Mouse (Mus musculus): ENCODE results near the gene Dhcr7. TPM values are rescaled to one million over a fixed set of nuclear protein-coding genes. Genes with fewer than 3 reads are reported as not detected.

Dhcr7 gene
- 5.9 TPM for polyA plus RNA-seq (2014; fragmentation: Illumina TruSeq; extraction: RNeasy Lipid Tissue Mini Kit (QIAGEN cat#74804); ENCODE audit: low read depth, low replicate concordance)

DNA sequence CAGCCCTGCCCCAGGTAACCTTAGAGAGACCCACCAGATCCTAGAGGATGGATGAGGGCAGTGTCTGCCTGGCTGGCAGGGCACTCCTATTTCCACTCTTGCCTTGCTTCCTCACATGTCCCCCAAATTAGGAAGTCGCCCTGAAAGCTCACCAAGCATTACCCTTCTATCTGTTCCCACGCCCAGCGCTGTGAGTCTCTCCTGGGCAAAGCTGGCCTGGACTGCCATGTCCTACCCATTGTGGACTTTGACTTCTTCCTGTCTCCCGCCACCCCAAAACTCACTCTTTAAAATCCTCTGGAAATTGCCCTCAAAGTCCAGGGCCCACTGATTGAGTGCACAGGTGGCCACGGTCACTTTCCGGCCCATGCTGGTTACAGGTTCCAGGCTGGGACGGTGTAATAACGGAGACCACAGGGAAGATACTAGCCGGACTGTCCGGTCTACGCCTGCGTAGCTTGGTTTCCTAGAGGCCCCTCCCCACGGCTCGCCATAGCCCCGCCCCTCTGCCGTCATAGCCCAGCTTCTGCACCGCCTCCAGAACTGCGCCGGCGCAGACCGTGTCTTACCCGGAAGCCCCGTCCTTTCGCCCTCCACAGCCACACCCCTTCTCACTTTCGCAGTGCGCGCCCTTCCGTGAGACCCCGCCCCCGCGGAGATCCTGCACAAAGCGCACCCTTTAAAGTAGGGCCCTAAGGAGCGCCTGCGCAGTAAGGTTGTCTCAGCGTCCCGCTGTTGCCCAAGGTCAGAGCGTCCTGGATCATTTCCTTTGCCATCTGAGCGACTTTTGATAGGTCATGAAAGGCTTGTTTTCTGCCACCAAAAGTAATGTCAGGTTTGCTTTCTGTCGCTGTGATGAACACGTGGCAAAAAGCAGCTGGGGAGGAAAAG is at the start of gene Dhcr7, which contains the start of gene Nadsyn1:
Dhcr7 (plus strand) TSS at position 771 of the 891 bp plus-strand sequence.
Nadsyn1 (minus strand) TSS at position 475 of the 891 bp plus-strand sequence.

DNA sequence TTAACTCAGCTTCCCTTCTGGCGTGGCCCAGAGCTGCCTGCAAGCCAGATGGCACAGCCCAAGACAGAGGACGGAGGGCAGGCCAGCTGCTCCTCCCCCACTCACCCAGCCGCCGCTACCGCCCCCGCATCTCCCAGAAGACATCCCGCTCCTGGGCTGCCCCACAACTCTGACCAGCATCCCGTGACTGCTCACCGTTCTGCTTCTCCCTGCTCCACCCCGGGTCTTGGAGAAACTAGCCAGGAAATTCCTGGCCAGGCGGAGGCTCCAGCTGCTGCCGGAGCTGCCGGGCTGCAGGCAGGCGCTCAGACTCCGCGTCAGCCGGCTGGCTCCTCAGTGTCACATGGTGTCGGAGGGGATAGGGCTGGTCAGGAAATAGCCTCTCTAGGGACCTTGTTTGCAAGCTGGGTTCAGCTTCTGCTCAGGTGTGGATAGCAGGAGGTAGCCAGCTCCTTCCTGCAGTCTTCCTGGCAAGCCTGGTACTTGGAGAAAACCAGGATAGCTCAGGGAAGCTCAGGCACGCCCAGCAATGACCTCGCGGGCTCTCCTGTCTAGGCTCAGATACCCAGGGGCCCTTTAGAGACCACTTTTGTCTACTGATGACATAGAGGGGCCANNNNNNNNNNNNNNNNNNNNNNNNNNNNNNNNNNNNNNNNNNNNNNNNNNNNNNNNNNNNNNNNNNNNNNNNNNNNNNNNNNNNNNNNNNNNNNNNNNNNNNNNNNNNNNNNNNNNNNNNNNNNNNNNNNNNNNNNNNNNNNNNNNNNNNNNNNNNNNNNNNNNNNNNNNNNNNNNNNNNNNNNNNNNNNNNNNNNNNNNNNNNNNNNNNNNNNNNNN is 38.7 kb upstream of the Dhcr7 start, which contains the start of gene Mrgpre:
Mrgpre (minus strand) TSS at position 505 of the 834 bp plus-strand sequence.

DNA sequence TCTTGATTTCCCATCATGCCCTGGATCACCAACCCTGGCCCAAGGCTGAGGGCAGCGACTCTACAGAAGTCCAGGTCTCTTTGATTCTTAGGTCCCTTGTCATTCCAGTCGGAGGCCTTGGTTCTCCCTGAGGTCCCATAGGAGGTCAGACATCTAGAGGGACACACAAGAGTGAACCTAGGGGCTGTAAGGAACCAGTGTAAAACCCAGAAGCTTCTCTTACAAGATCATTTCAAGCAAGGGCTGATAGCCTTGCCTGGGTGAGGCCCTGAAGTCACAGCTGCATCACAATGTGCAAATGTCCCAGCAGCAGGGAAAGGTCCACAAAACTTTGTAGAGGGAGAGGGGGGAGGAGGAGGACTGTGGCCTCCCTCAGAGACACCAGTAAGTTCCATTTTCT is 43.6 kb downstream of the Dhcr7 start, which contains the start of gene Gm498:
Gm498 (plus strand) TSS at position 301 of the 400 bp plus-strand sequence.

Other genes starting within 250 kb of the Dhcr7 start
- 9.5 TPM for gene Cars, start 223.1 kb upstream of the Dhcr7 start, polyA plus RNA-seq (2014; fragmentation: Illumina TruSeq; extraction: RNeasy Lipid Tissue Mini Kit (QIAGEN cat#74804); ENCODE audit: low read depth, low replicate concordance)
- gene Tnfrsf26, start 194.4 kb upstream of the Dhcr7 start, polyA plus RNA-seq (2014; fragmentation: Illumina TruSeq; extraction: RNeasy Lipid Tissue Mini Kit (QIAGEN cat#74804); ENCODE audit: low read depth, low replicate concordance): 2.2 TPM
- gene Tnfrsf22, start 173.5 kb upstream of the Dhcr7 start, polyA plus RNA-seq (2014; fragmentation: Illumina TruSeq; extraction: RNeasy Lipid Tissue Mini Kit (QIAGEN cat#74804); ENCODE audit: low read depth, low replicate concordance): 4.8 TPM
- gene Tnfrsf23, start 137.3 kb upstream of the Dhcr7 start, polyA plus RNA-seq (2014; fragmentation: Illumina TruSeq; extraction: RNeasy Lipid Tissue Mini Kit (QIAGEN cat#74804); ENCODE audit: low read depth, low replicate concordance): 4.2 TPM
- gene Osbpl5, start 66.2 kb upstream of the Dhcr7 start, polyA plus RNA-seq (2014; fragmentation: Illumina TruSeq; extraction: RNeasy Lipid Tissue Mini Kit (QIAGEN cat#74804); ENCODE audit: low read depth, low replicate concordance): 2.7 TPM
- not detected for gene Mrgprg, start 56.2 kb upstream of the Dhcr7 start, polyA plus RNA-seq (2014; fragmentation: Illumina TruSeq; extraction: RNeasy Lipid Tissue Mini Kit (QIAGEN cat#74804); ENCODE audit: low read depth, low replicate concordance)
- gene Mrgpre, start 38.6 kb upstream of the Dhcr7 start, polyA plus RNA-seq (2014; fragmentation: Illumina TruSeq; extraction: RNeasy Lipid Tissue Mini Kit (QIAGEN cat#74804); ENCODE audit: low read depth, low replicate concordance): 0.44 TPM
- 19.6 TPM for gene Nadsyn1, start 296 bp upstream of the Dhcr7 start, polyA plus RNA-seq (2014; fragmentation: Illumina TruSeq; extraction: RNeasy Lipid Tissue Mini Kit (QIAGEN cat#74804); ENCODE audit: low read depth, low replicate concordance)
- not detected for gene Gm498, start 43.7 kb downstream of the Dhcr7 start, polyA plus RNA-seq (2014; fragmentation: Illumina TruSeq; extraction: RNeasy Lipid Tissue Mini Kit (QIAGEN cat#74804); ENCODE audit: low read depth, low replicate concordance)
- 8.6 TPM for gene Shank2, start 178.8 kb downstream of the Dhcr7 start, polyA plus RNA-seq (2014; fragmentation: Illumina TruSeq; extraction: RNeasy Lipid Tissue Mini Kit (QIAGEN cat#74804); ENCODE audit: low read depth, low replicate concordance)

Measured in kidney, adult 10 weeks (tissue).